Mouse (Mus musculus) spleen, adult 2 months (tissue): ENCODE data around the gene Mpzl3. TPM values are rescaled to one million over a fixed set of nuclear protein-coding genes. Genes with fewer than 3 reads are reported as not detected.

Source experiments
- DNase-seq, 2 experiments: peaks; one replicate each; pipeline versions ENCODE4 v3.0.0 to v3.0.0-alpha.2; 2012 to 2021; ENCODE audit warnings: low spot score in 2 of 2, low read depth in 1 of 2
- H3K27ac ChIP-seq: fragments of 200-500 bp; 2 replicates; pipeline ENCODE4 v1.5.1; 2012; ENCODE audit warnings: low read length, inconsistent platforms; ENCODE audit not compliant: insufficient read depth
- H3K27me3 ChIP-seq: fragments of 200-500 bp; 2 replicates; pipeline ENCODE4 v1.6.1; 2012; ENCODE audit warnings: mild to moderate bottlenecking, moderate library complexity, low read length, inconsistent platforms; ENCODE audit not compliant: control insufficient read depth, insufficient read depth
- H3K36me3 ChIP-seq: fragments of 200-500 bp; 2 replicates; pipeline ENCODE4 v1.6.1; 2012; ENCODE audit warnings: mild to moderate bottlenecking, low read length, inconsistent platforms; ENCODE audit not compliant: control insufficient read depth, insufficient read depth
- H3K4me1 ChIP-seq: fragments of 200-500 bp; 2 replicates; pipeline ENCODE4 v1.6.1; 2011; ENCODE audit warnings: inconsistent platforms; ENCODE audit not compliant: control insufficient read depth, insufficient read depth, insufficient read length
- H3K4me3 ChIP-seq: fragments of 200-500 bp; 2 replicates; pipeline ENCODE4 v1.5.1; 2011; ENCODE audit warnings: mild to moderate bottlenecking, inconsistent platforms; ENCODE audit not compliant: insufficient read depth, insufficient read length; ENCODE audit errors: extremely low read depth
- CTCF ChIP-seq: fragments of 200-500 bp; IDR thresholded peaks from 2 replicates; pipeline ENCODE4 v1.5.1; 2011; ENCODE audit warnings: mild to moderate bottlenecking, inconsistent platforms; ENCODE audit not compliant: insufficient read depth, insufficient read length, insufficient replicate concordance; ENCODE audit errors: extremely low read depth
- POLR2A ChIP-seq: fragments of 200-500 bp; IDR thresholded peaks from 2 replicates; pipeline ENCODE4 v1.6.1; 2011; ENCODE audit warnings: low read depth, low read length, inconsistent platforms
- WGBS: fragments of 180-500 bp; shearing (Covaris S2); methylation state at CpG from one replicate; pipeline ENCODE4 v1.1.7; 2018; 5-methylcytosine and 5-hydroxymethylcytosine counted together
- polyA plus RNA-seq: library from polyadenylated mRNA; depleted of rRNA; stranded (reverse); fragments of >200 nt; gene quantifications from 2 replicates; pipeline ENCODE4 v1.2.3, GENCODE M21; 2012

Mpzl3 gene
- polyA plus RNA-seq, 1 experiment: 1.7 TPM

- TF ChIP-seq CTCF (no peak), POLR2A (peak; percentile 77)
- no peaks in the 10 kb centered on the region for H3K27me3 ChIP-seq
- peak within 1 kb of the TSS; percentile 78 for H3K27ac ChIP-seq
- H3K4me3 ChIP-seq: peak within 1 kb of the TSS; percentile 56
- DNase-seq: peak; percentile 51 to 73
- WGBS: 9% methylated on average over 5 of the region's 5 CpGs
- no peaks in the 10 kb centered on the region for H3K36me3 ChIP-seq
- H3K4me1 ChIP-seq: peaks cover 22% of the 10 kb centered on the region
Measured at GRCm38 (mm10) chr9:45079011-45079410, 24.0 kb downstream of the Mpzl3 start, which contains the start of gene Jaml. Gene Jaml, plus strand, starts transcription at chr9:45079183.

- TF ChIP-seq CTCF: no peak
- TF ChIP-seq POLR2A: no peak
- WGBS: 81% methylated on average over 3 of the region's 3 CpGs
- H3K4me3 ChIP-seq: no peak overlapping the region
- no peak overlapping the region for H3K27ac ChIP-seq
- no peaks in the 10 kb centered on the region for H3K27me3 ChIP-seq
- H3K4me1 ChIP-seq: peaks cover 33% of the 10 kb centered on the region
- DNase-seq: no peak
- H3K36me3 ChIP-seq: no peaks in the 10 kb centered on the region
Measured at GRCm38 (mm10) chr9:45083132-45083531, 28.1 kb downstream of the Mpzl3 start.

- WGBS: 34% methylated on average over 5 of the region's 5 CpGs
- no peaks in the 10 kb centered on the region for H3K36me3 ChIP-seq
- no peaks in the 10 kb centered on the region for H3K27me3 ChIP-seq
- 0 out of 2 replicates have a peak overlapping the region, but pooled peaks have one; percentile 13 for H3K27ac ChIP-seq
- peak in 1 of 2 experiments; percentile 24 for DNase-seq
- peaks cover 22% of the 10 kb centered on the region; the same call in 1 of the 2 replicates for H3K4me1 ChIP-seq
- TF ChIP-seq POLR2A (no peak), CTCF (no peak)
- H3K4me3 ChIP-seq: no peak overlapping the region
Measured at GRCm38 (mm10) chr9:45084556-45084955, 29.6 kb downstream of the Mpzl3 start.

GRCm38 (mm10) chr9:45085741-45086690 is 31.0 kb downstream of the Mpzl3 start:
- WGBS: 60% methylated on average over 12 of the region's 12 CpGs
- TF ChIP-seq POLR2A (no peak), CTCF (no peak)
- no peaks in the 10 kb centered on the region for H3K36me3 ChIP-seq
- H3K27ac ChIP-seq: no peak overlapping the region
- DNase-seq: no peak
- H3K4me3 ChIP-seq: no peak overlapping the region
- H3K4me1 ChIP-seq: peaks cover 20% of the 10 kb centered on the region; the same call in 1 of the 2 replicates
- no peaks in the 10 kb centered on the region for H3K27me3 ChIP-seq

GRCm38 (mm10) chr9:45088040-45088439 is 33.1 kb downstream of the Mpzl3 start:
- no peak for DNase-seq
- Histone ChIP-seq H3K27ac (no peak overlapping the region), H3K27me3 (no peaks in the 10 kb centered on the region)

DNA sequence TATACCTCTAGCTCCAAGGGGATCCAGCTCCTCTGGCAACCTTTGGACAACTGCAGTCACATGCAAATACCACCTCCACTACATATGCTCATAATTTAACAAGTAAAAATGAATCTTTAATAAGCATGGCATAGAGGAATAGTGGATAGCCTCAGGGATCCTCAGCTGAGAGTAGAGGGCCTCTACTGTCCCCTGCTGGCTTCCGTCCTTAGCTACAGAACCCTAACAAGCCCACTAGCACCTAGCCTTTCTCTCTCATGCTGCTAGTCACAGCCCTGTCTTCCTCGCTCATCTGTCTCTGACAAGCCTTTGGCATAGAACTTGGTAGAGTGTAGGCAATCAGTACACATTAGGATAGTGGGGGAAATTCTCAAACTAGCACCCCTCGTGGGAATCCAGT is 35.8 kb downstream of the Mpzl3 start:
- no peak for TF ChIP-seq CTCF
- TF ChIP-seq POLR2A: no peak
- H3K4me3 ChIP-seq: no peak overlapping the region
- no peaks in the 10 kb centered on the region for H3K27me3 ChIP-seq
- H3K36me3 ChIP-seq: no peaks in the 10 kb centered on the region
- H3K4me1 ChIP-seq: peaks cover 4% of the 10 kb centered on the region; the same call in 1 of the 2 replicates
- H3K27ac ChIP-seq: no peak overlapping the region
- WGBS: 90% methylated on average over 3 of the region's 3 CpGs
- no peak for DNase-seq

More at GRCm38 (mm10) chr9:45088040-45088439, 33.1 kb downstream of the Mpzl3 start:
- TF ChIP-seq CTCF (no peak), POLR2A (no peak)
- no peaks in the 10 kb centered on the region for H3K36me3 ChIP-seq
- no peak overlapping the region for H3K4me3 ChIP-seq
- peaks cover 15% of the 10 kb centered on the region; the same call in 1 of the 2 replicates for H3K4me1 ChIP-seq

- no peak for DNase-seq
- Histone ChIP-seq H3K27ac (no peak overlapping the region), H3K4me1 (no peaks in the 10 kb centered on the region), H3K4me3 (no peak overlapping the region), H3K27me3 (no peaks in the 10 kb centered on the region), H3K36me3 (no peaks in the 10 kb centered on the region; the same call in 1 of the 2 replicates)
- 47% methylated on average over 4 of the region's 4 CpGs for WGBS
- TF ChIP-seq CTCF: no peak
- TF ChIP-seq POLR2A: no peak
Measured at GRCm38 (mm10) chr9:45092641-45093040, 37.7 kb downstream of the Mpzl3 start.
